Mouse (Mus musculus): Measurements from ENCODE around the gene Rpl29. TPM values are rescaled to one million over a fixed set of nuclear protein-coding genes. Genes with fewer than 3 reads are reported as not detected.

Gene Rpl29
- total and polyA plus RNA-seq, 3 experiments: 1,058 to 1,867 (median 1,257) TPM

DNA sequence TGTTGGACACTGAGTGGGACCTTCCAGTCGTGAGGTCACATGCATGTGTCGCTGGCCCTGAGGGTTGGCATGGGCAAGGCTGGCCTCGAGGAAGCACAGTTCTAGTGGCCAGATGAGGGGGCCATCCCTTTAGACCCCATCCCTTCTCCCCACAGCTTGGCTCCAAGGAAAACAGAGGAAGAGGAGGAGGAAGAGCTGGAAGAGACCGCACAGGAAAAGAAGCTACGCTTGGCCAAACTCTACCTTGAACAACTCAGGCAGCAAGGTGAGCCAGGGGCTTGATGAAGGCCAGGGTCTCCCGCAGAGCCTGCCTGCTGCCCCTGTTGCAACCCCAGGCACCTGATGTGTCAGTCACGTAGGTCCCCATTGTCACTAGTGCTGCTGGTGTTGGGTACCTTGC lies 51.3 kb downstream of the Rpl29 start:
- H3K79me2 ChIP-seq (replicated peaks; ENCODE audit: control insufficient read depth, extremely low read depth, insufficient read depth, poor library complexity, severe bottlenecking): peaks cover 26% of the 10 kb centered on the region
- TF ChIP-seq CHD2 (IDR thresholded peaks at IDR 0.05; ENCODE audit: low read length) (no peak), JUN (IDR thresholded peaks at IDR 0.05; ENCODE audit: insufficient read depth, low read depth, low read length) (no peak), HCFC1 (IDR thresholded peaks at IDR 0.05; ENCODE audit: low read depth, low read length) (no peak), NELFE (IDR thresholded peaks at IDR 0.05; ENCODE audit: low read depth, low read length) (no peak), MAX (IDR thresholded peaks at IDR 0.05; ENCODE audit: low read length) (no peak), RCOR1 (conservative IDR thresholded peaks at IDR 0.05; ENCODE audit: low read depth, low read length) (no peak), POLR2A (IDR thresholded peaks at IDR 0.05; ENCODE audit: low read depth, low read length) (no peak)
- no peaks in the 10 kb centered on the region for H3K9me3 ChIP-seq (replicated peaks; ENCODE audit: low read length)
- no peak for DNase-seq (ENCODE audit: extremely low read depth)
- in situ Hi-C loops (cut with MboI; ENCODE audit: low pct_ligation_motif_present, low pct_unique_long_range_greater_than_20kb, low sequenced_read_pairs): no loop called here
- dilution Hi-C loops (cut with MboI; ENCODE audit: extremely low pct_ligation_motif_present, extremely low pct_unique_long_range_greater_than_20kb, low sequenced_read_pairs): no loop called here
- H3K9ac ChIP-seq (ENCODE audit: insufficient read depth, low read depth): no peak overlapping the region
- H3K27me3 ChIP-seq (replicated peaks): no peaks in the 10 kb centered on the region
- no peak overlapping the region for H3K27ac ChIP-seq (ENCODE audit: insufficient read depth, low read depth)
- H3K4me3 ChIP-seq (replicated peaks in 1 of 3; ENCODE audit: low read depth in 2 of 3, low read length in 2 of 3, poor library complexity in 1 of 3): no peak overlapping the region
- peaks cover 6 to 38% of the 10 kb centered on the region in 2 experiments; a peak in 3 of 4 replicates for H3K4me1 ChIP-seq (ENCODE audit: control insufficient read depth in 1 of 2, insufficient read depth in 2 of 2)
- H3K36me3 ChIP-seq (replicated peaks in 1 of 2; ENCODE audit: control insufficient read depth in 1 of 2, insufficient read depth in 1 of 2, low read length in 1 of 2): peaks cover 56 to 67% of the 10 kb centered on the region in 2 experiments
- no peak overlapping the region for H3K4me2 ChIP-seq (ENCODE audit: insufficient read depth, low read depth, poor library complexity, severe bottlenecking)

DNA sequence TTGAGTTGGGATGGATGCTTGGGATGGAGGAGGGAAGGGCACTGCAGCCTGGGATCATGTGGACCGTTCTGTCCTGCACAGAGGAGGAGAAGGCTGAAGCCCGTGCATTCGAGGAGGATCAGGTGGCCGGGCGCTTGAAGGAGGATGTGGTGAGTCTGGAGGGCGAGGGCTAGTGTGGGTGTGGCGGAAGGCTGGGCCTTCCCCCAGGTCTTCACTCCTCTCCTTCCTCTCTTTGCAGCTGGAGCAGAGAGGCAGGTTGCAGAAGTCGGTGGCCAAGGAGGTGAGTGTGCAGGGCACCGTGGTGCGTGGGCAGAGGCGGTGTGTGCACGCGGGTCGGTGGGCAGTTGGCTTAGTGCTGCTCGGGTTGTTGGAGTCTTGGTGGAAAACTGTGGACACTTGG lies 51.8 kb downstream of the Rpl29 start:
- Histone ChIP-seq H3K79me2 (replicated peaks; ENCODE audit: control insufficient read depth, extremely low read depth, insufficient read depth, poor library complexity, severe bottlenecking) (peaks cover 26% of the 10 kb centered on the region), H3K36me3 (replicated peaks in 1 of 2; ENCODE audit: control insufficient read depth in 1 of 2, insufficient read depth in 1 of 2, low read length in 1 of 2) (peaks cover 59 to 72% of the 10 kb centered on the region in 2 experiments), H3K27me3 (replicated peaks) (no peaks in the 10 kb centered on the region), H3K9me3 (replicated peaks; ENCODE audit: low read length) (no peaks in the 10 kb centered on the region), H3K4me2 (ENCODE audit: insufficient read depth, low read depth, poor library complexity, severe bottlenecking) (no peak overlapping the region), H3K4me1 (ENCODE audit: control insufficient read depth in 1 of 2, insufficient read depth in 2 of 2) (peaks cover 6 to 38% of the 10 kb centered on the region in 2 experiments; a peak in 3 of 4 replicates), H3K4me3 (replicated peaks in 1 of 3; ENCODE audit: low read depth in 2 of 3, low read length in 2 of 3, poor library complexity in 1 of 3) (no peak overlapping the region), H3K27ac (ENCODE audit: insufficient read depth, low read depth) (no peak overlapping the region), H3K9ac (ENCODE audit: insufficient read depth, low read depth) (no peak overlapping the region)
- peak; percentile 30 for DNase-seq (ENCODE audit: extremely low read depth)
- in situ Hi-C loops (cut with MboI; ENCODE audit: low pct_ligation_motif_present, low pct_unique_long_range_greater_than_20kb, low sequenced_read_pairs): no loop called here
- TF ChIP-seq TBP (conservative IDR thresholded peaks at IDR 0.05; ENCODE audit: low read depth, low read length): no peak
- no peak for TF ChIP-seq MAZ (IDR thresholded peaks at IDR 0.05; ENCODE audit: low read depth, low read length)
- no peak for TF ChIP-seq E2F4 (IDR thresholded peaks at IDR 0.05; ENCODE audit: insufficient replicate concordance, low read depth, low read length)
- no peak for TF ChIP-seq BHLHE40 (IDR thresholded peaks at IDR 0.05; ENCODE audit: low read depth, low read length)
- no peak for TF ChIP-seq USF2 (conservative IDR thresholded peaks at IDR 0.05; ENCODE audit: low read depth, low read length)
- TF ChIP-seq USF1 (IDR thresholded peaks at IDR 0.05; ENCODE audit: low read depth, low read length): no peak
- TF ChIP-seq SIN3A (IDR thresholded peaks at IDR 0.05; ENCODE audit: low read length): no peak
- TF ChIP-seq KAT2A (IDR thresholded peaks at IDR 0.05; ENCODE audit: insufficient replicate concordance, low read length): no peak
- no peak for TF ChIP-seq GABPA (IDR thresholded peaks at IDR 0.05; ENCODE audit: insufficient replicate concordance, low read depth, low read length)
- no peak for TF ChIP-seq PAX5 (IDR thresholded peaks at IDR 0.05; ENCODE audit: low read length)
- TF ChIP-seq CTCF (conservative IDR thresholded peaks at IDR 0.05 in 1 of 2, IDR thresholded peaks at IDR 0.05 in 1 of 2; ENCODE audit: low read depth in 2 of 2, low read length in 2 of 2): no peak
- no peak for TF ChIP-seq POLR2A (IDR thresholded peaks at IDR 0.05; ENCODE audit: low read depth, low read length)
- TF ChIP-seq MAFK (IDR thresholded peaks at IDR 0.05; ENCODE audit: insufficient replicate concordance, low read length): no peak
- TF ChIP-seq TCF12 (IDR thresholded peaks at IDR 0.05; ENCODE audit: low read depth, low read length): no peak
- TF ChIP-seq IRF4 (IDR thresholded peaks at IDR 0.05; ENCODE audit: low read depth, low read length): no peak
- no peak for TF ChIP-seq RCOR1 (conservative IDR thresholded peaks at IDR 0.05; ENCODE audit: low read depth, low read length)
- TF ChIP-seq HCFC1 (IDR thresholded peaks at IDR 0.05; ENCODE audit: low read depth, low read length): no peak
- no peak for TF ChIP-seq JUN (IDR thresholded peaks at IDR 0.05; ENCODE audit: insufficient read depth, low read depth, low read length)
- TF ChIP-seq CHD1 (IDR thresholded peaks at IDR 0.05; ENCODE audit: low read depth, low read length): no peak
- dilution Hi-C loops (cut with MboI; ENCODE audit: extremely low pct_ligation_motif_present, extremely low pct_unique_long_range_greater_than_20kb, low sequenced_read_pairs): no loop called here

Other genes starting within 250 kb of the Rpl29 start
- 86.0 and 103 TPM in 2 replicates for gene Ppm1m, start 229.7 kb upstream of the Rpl29 start, total RNA-seq (2012; rRNA removed)
- gene Ppm1m, start 229.7 kb upstream of the Rpl29 start, total RNA-seq (2014; rRNA removed): 54.7 and 60.1 TPM in 2 replicates
- gene Ppm1m, start 229.7 kb upstream of the Rpl29 start, polyA plus RNA-seq (2012; ENCODE audit: insufficient read length, low read depth): 99.8 and 111 TPM in 2 replicates
- gene Twf2, start 226.3 kb upstream of the Rpl29 start, total RNA-seq (2012; rRNA removed): 120 and 156 TPM in 2 replicates
- 177 and 186 TPM in 2 replicates for gene Twf2, start 226.3 kb upstream of the Rpl29 start, total RNA-seq (2014; rRNA removed)
- gene Twf2, start 226.3 kb upstream of the Rpl29 start, polyA plus RNA-seq (2012; ENCODE audit: insufficient read length, low read depth): 129 and 131 TPM in 2 replicates
- gene Tlr9, start 206.9 kb upstream of the Rpl29 start, total RNA-seq (2012; rRNA removed): 1.4 and 1.5 TPM in 2 replicates
- 0.54 and 1.0 TPM in 2 replicates for gene Tlr9, start 206.9 kb upstream of the Rpl29 start, total RNA-seq (2014; rRNA removed)
- 9.9 and 12.5 TPM in 2 replicates for gene Tlr9, start 206.9 kb upstream of the Rpl29 start, polyA plus RNA-seq (2012; ENCODE audit: insufficient read length, low read depth)
- 65.1 and 71.9 TPM in 2 replicates for gene Alas1, start 180.8 kb upstream of the Rpl29 start, total RNA-seq (2012; rRNA removed)
- 93.1 and 105 TPM in 2 replicates for gene Alas1, start 180.8 kb upstream of the Rpl29 start, total RNA-seq (2014; rRNA removed)
- gene Alas1, start 180.8 kb upstream of the Rpl29 start, polyA plus RNA-seq (2012; ENCODE audit: insufficient read length, low read depth): 68.2 and 69.6 TPM in 2 replicates
- 42.7 and 46.7 TPM in 2 replicates for gene Poc1a, start 148.4 kb upstream of the Rpl29 start, total RNA-seq (2012; rRNA removed)
- 24.2 and 24.5 TPM in 2 replicates for gene Poc1a, start 148.4 kb upstream of the Rpl29 start, total RNA-seq (2014; rRNA removed)
- gene Poc1a, start 148.4 kb upstream of the Rpl29 start, polyA plus RNA-seq (2012; ENCODE audit: insufficient read length, low read depth): 31.9 and 39.8 TPM in 2 replicates
- 8.0 and 10.0 TPM in 2 replicates for gene Dusp7, start 60.8 kb upstream of the Rpl29 start, total RNA-seq (2012; rRNA removed)
- gene Dusp7, start 60.8 kb upstream of the Rpl29 start, total RNA-seq (2014; rRNA removed): 4.9 and 6.2 TPM in 2 replicates
- 8.2 and 11.4 TPM in 2 replicates for gene Dusp7, start 60.8 kb upstream of the Rpl29 start, polyA plus RNA-seq (2012; ENCODE audit: insufficient read length, low read depth)
- gene Acy1, start 8.9 kb downstream of the Rpl29 start, total RNA-seq (2012; rRNA removed): 76.9 and 77.6 TPM in 2 replicates
- gene Acy1, start 8.9 kb downstream of the Rpl29 start, total RNA-seq (2014; rRNA removed): 51.9 and 55.6 TPM in 2 replicates
- gene Acy1, start 8.9 kb downstream of the Rpl29 start, polyA plus RNA-seq (2012; ENCODE audit: insufficient read length, low read depth): 103 and 106 TPM in 2 replicates
- 3.9 and 5.3 TPM in 2 replicates for gene Abhd14b, start 18.0 kb downstream of the Rpl29 start, total RNA-seq (2012; rRNA removed)
- gene Abhd14b, start 18.0 kb downstream of the Rpl29 start, total RNA-seq (2014; rRNA removed): 2.9 and 3.6 TPM in 2 replicates
- 4.4 and 5.4 TPM in 2 replicates for gene Abhd14b, start 18.0 kb downstream of the Rpl29 start, polyA plus RNA-seq (2012; ENCODE audit: insufficient read length, low read depth)
- gene Abhd14a, start 18.2 kb downstream of the Rpl29 start, total RNA-seq (2012; rRNA removed): 20.4 and 20.6 TPM in 2 replicates
- 15.6 and 18.2 TPM in 2 replicates for gene Abhd14a, start 18.2 kb downstream of the Rpl29 start, total RNA-seq (2014; rRNA removed)
- gene Abhd14a, start 18.2 kb downstream of the Rpl29 start, polyA plus RNA-seq (2012; ENCODE audit: insufficient read length, low read depth): 23.3 and 26.6 TPM in 2 replicates
- 41.3 and 44.1 TPM in 2 replicates for gene Pcbp4, start 23.8 kb downstream of the Rpl29 start, total RNA-seq (2012; rRNA removed)
- gene Pcbp4, start 23.8 kb downstream of the Rpl29 start, total RNA-seq (2014; rRNA removed): 34.5 and 44.0 TPM in 2 replicates
- 51.9 and 54.2 TPM in 2 replicates for gene Pcbp4, start 23.8 kb downstream of the Rpl29 start, polyA plus RNA-seq (2012; ENCODE audit: insufficient read length, low read depth)
- gene Gpr62, start 36.5 kb downstream of the Rpl29 start, total RNA-seq (2012; rRNA removed): 0.04 TPM in 1 of 2 replicates, not detected in the other
- not detected in 2 replicates for gene Gpr62, start 36.5 kb downstream of the Rpl29 start, total RNA-seq (2014; rRNA removed)
- gene Gpr62, start 36.5 kb downstream of the Rpl29 start, polyA plus RNA-seq (2012; ENCODE audit: insufficient read length, low read depth): 0.11 and 0.20 TPM in 2 replicates
- gene Rrp9, start 46.5 kb downstream of the Rpl29 start, total RNA-seq (2012; rRNA removed): 120 and 167 TPM in 2 replicates
- gene Rrp9, start 46.5 kb downstream of the Rpl29 start, total RNA-seq (2014; rRNA removed): 130 and 137 TPM in 2 replicates
- gene Rrp9, start 46.5 kb downstream of the Rpl29 start, polyA plus RNA-seq (2012; ENCODE audit: insufficient read length, low read depth): 326 and 339 TPM in 2 replicates
- 12.3 and 12.9 TPM in 2 replicates for gene Parp3, start 47.5 kb downstream of the Rpl29 start, total RNA-seq (2012; rRNA removed)
- 10.3 and 11.1 TPM in 2 replicates for gene Parp3, start 47.5 kb downstream of the Rpl29 start, total RNA-seq (2014; rRNA removed)
- gene Parp3, start 47.5 kb downstream of the Rpl29 start, polyA plus RNA-seq (2012; ENCODE audit: insufficient read length, low read depth): 24.6 and 36.6 TPM in 2 replicates
- not detected in 2 replicates for gene Iqcf1, start 70.5 kb downstream of the Rpl29 start, total RNA-seq (2012; rRNA removed)
- gene Iqcf1, start 70.5 kb downstream of the Rpl29 start, total RNA-seq (2014; rRNA removed): not detected in 2 replicates
- gene Iqcf1, start 70.5 kb downstream of the Rpl29 start, polyA plus RNA-seq (2012; ENCODE audit: insufficient read length, low read depth): not detected in 2 replicates
- 0.72 TPM in 1 of 2 replicates, not detected in the other for gene Iqcf5, start 85.1 kb downstream of the Rpl29 start, total RNA-seq (2012; rRNA removed)
- gene Iqcf5, start 85.1 kb downstream of the Rpl29 start, total RNA-seq (2014; rRNA removed): 0.77 TPM in 1 of 2 replicates, not detected in the other
- gene Iqcf5, start 85.1 kb downstream of the Rpl29 start, polyA plus RNA-seq (2012; ENCODE audit: insufficient read length, low read depth): 1.8 and 2.9 TPM in 2 replicates
- not detected in 2 replicates for gene Iqcf3, start 132.2 kb downstream of the Rpl29 start, total RNA-seq (2012; rRNA removed)
- gene Iqcf3, start 132.2 kb downstream of the Rpl29 start, total RNA-seq (2014; rRNA removed): not detected in 2 replicates
- gene Iqcf3, start 132.2 kb downstream of the Rpl29 start, polyA plus RNA-seq (2012; ENCODE audit: insufficient read length, low read depth): not detected in 2 replicates
- gene Iqcf4, start 141.5 kb downstream of the Rpl29 start, total RNA-seq (2012; rRNA removed): not detected in 2 replicates
- gene Iqcf4, start 141.5 kb downstream of the Rpl29 start, total RNA-seq (2014; rRNA removed): not detected in 2 replicates
- gene Iqcf4, start 141.5 kb downstream of the Rpl29 start, polyA plus RNA-seq (2012; ENCODE audit: insufficient read length, low read depth): not detected in 2 replicates
- not detected in 2 replicates for gene Iqcf6, start 197.1 kb downstream of the Rpl29 start, total RNA-seq (2012; rRNA removed)
- not detected in 2 replicates for gene Iqcf6, start 197.1 kb downstream of the Rpl29 start, total RNA-seq (2014; rRNA removed)
- gene Iqcf6, start 197.1 kb downstream of the Rpl29 start, polyA plus RNA-seq (2012; ENCODE audit: insufficient read length, low read depth): not detected in 2 replicates
- gene Grm2, start 226.6 kb downstream of the Rpl29 start, total RNA-seq (2012; rRNA removed): not detected in 2 replicates
- gene Grm2, start 226.6 kb downstream of the Rpl29 start, total RNA-seq (2014; rRNA removed): not detected in 2 replicates
- gene Grm2, start 226.6 kb downstream of the Rpl29 start, polyA plus RNA-seq (2012; ENCODE audit: insufficient read length, low read depth): not detected in 2 replicates

Measured in CH12.LX (cell line).